In the genomic region with DNA sequence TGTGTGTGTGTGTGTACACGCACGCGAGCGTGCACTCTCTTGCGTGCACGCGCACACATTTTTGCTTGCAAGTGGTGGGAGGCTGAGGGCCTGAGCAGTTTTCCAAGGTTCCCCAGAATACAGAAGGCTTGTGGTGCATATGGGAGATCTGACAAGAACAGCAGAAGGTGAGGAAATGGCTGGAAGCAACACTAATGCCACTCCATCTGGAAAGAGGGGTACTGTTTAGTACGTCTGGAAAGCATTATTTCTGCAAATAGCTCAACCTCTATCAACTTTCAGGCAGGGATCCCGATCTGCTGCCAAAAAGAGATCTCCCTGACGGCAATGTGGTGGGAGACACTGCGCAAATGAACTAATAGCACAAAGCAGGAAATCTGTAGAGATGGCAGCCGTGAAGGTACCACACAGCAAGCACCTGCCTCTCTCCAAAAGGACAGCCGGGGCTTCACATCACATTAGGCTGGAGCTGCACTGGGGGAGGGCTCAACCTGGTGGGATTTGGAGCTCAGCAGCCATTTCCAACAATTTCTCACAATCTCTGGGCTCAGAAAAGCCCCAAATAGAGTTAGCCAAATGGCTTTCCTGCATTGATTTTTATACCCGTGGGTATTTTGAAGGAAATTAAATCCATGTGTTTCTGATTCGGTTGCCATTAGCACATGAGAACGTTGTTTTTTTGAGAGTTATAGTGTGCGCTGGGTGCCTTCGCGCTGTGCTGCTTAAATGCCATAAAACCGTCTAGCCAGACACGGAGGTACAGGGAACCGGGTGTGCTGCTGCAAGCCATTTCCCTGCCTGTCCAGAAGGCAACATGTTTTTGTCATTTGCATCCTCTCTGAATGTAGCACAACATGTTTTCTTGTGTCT, we compare ENCODE assay signal across 11 mouse cellular contexts.
A peak's percentile ranks its signal among the peaks of the same experiment; 100 is the strongest.
DNase-seq lines count a peak whose midpoint lies in the region; ATAC-seq lines count a peak whose summit lies in the region.
"Had no signal": no experiment of that assay in that cellular context is flagged by ENCODE, and none has a peak within 500 bp of the region (broad histone marks: within the 10 kb centered on the region; RNA-seq: fewer than 3 reads in every experiment).

No protein-coding gene starts in this region.

- intact Hi-C loops in gastrocnemius, postnatal 14 days (cut with DNase I; ENCODE audit: low total_unique reads), result loop anchor here (10.0 kb wide), 1 partner anchor 355 kb away; no protein-coding TSS in a partner anchor

- ATAC-seq in cerebellum, adult (ENCODE audit: insufficient number of reproducible peaks, low FRiP score, low TSS enrichment), result peak; percentile 53
- ATAC-seq in embryonic facial prominence, embryonic 14.5 days (ENCODE audit: low read depth), result peak; percentile 37; the same call in 1 of the 2 replicates
- ATAC-seq: lung, postnatal 0 days had no signal

- H3K9ac ChIP-seq in embryonic facial prominence, embryonic 14.5 days (ENCODE audit: low read depth, low read length), result no peak overlapping the region

- no peak overlapping the region for H3K4me3 ChIP-seq in embryonic facial prominence, embryonic 14.5 days (ENCODE audit: low read depth, low read length)
- H3K4me3 ChIP-seq: erythroblast, embryonic 14.5 days had no signal

- 42% methylated on average over 22 of the region's 22 CpGs for WGBS in embryonic facial prominence, embryonic 14.5 days

- H3K27me3 ChIP-seq in embryonic facial prominence, embryonic 14.5 days (replicated peaks; ENCODE audit: control insufficient read depth, insufficient read depth, low read length), result peaks cover 3% of the 10 kb centered on the region; the same call in 1 of the 2 replicates

- peak overlapping the region; percentile 40 for H3K4me2 ChIP-seq in embryonic facial prominence, embryonic 14.5 days (ENCODE audit: low read depth, low read length)

- no peak overlapping the region for H3K27ac ChIP-seq in embryonic facial prominence, embryonic 14.5 days (replicated peaks; ENCODE audit: low read depth, low read length)

- H3K36me3 ChIP-seq in embryonic facial prominence, embryonic 14.5 days (ENCODE audit: control insufficient read depth, insufficient read depth, low read length), result no peaks in the 10 kb centered on the region

- no peaks in the 10 kb centered on the region for H3K9me3 ChIP-seq in embryonic facial prominence, embryonic 14.5 days (ENCODE audit: control insufficient read depth, low read length)

- peak; percentile 36 for DNase-seq in embryo, embryonic 10.5 days (ENCODE audit: low spot score)
- no peak for DNase-seq in embryo, embryonic 9.5 days (ENCODE audit: extremely low spot score)
- peak; percentile 56 for DNase-seq in embryonic facial prominence, embryonic 14.5 days (ENCODE audit: low spot score)
- DNase-seq in layer of hippocampus, postnatal 10 days (ENCODE audit: low spot score in 2 of 2), result peak; percentile 41 to 55
- DNase-seq in gastrocnemius, postnatal 14 days, result no peak
- DNase-seq in thymus, postnatal 0 days (ENCODE audit: low spot score), result no peak
- DNase-seq in gastrocnemius, adult 18-20 months (ENCODE audit: low spot score), result no peak
- DNase-seq: adrenal gland, postnatal 25 days had no signal

- H3K4me1 ChIP-seq in embryonic facial prominence, embryonic 14.5 days (ENCODE audit: control insufficient read depth, insufficient read depth, low read length), result peaks cover 27% of the 10 kb centered on the region

Comparison
In these comparisons a context has a peak if more than half of its experiments do, and no peak if none do; other contexts are left out.
1. DNase-seq: peak in embryo, embryonic 10.5 days (single experiment), embryonic facial prominence, embryonic 14.5 days (single experiment) and layer of hippocampus, postnatal 10 days (2 of 2); none in embryo, embryonic 9.5 days (single experiment), gastrocnemius, postnatal 14 days (single experiment), thymus, postnatal 0 days (single experiment) and gastrocnemius, adult 18-20 months (single experiment).